Mouse (Mus musculus) c-Kit-positive CD71-positive TER-119-positive erythroid progenitor cells, embryonic 14.5 days (primary cell): ENCODE results near the gene Togaram2.

Source experiments
- DNase-seq: peaks from one replicate; pipeline ENCODE4 v3.0.0-alpha.2; 2013; ENCODE audit warnings: low spot score

The Togaram2 gene

GRCm38 (mm10) chr17:71682379-71682778 lies 9.3 kb downstream of the Togaram2 start:
- no peak for DNase-seq

DNA sequence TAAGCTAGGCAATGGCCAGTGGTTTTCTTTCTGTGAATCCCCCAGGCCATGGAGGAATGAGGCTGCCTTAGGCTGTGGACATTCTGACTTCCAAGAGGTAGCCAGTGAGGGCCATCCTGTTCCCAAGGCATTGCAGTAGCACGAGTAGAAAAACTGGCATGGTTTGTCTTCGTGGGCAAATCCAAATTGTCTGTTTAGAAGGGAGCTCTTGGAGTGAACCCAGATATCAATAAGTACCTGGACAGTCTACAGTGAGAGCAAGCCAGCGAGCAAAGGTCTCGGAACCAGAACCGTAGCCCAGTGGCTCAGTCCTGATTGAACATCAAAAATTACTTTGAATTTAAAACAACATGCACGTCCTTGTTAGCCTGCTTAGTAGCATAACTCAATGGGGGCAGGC lies 10.2 kb downstream of the Togaram2 start:
- no peak for DNase-seq

DNA sequence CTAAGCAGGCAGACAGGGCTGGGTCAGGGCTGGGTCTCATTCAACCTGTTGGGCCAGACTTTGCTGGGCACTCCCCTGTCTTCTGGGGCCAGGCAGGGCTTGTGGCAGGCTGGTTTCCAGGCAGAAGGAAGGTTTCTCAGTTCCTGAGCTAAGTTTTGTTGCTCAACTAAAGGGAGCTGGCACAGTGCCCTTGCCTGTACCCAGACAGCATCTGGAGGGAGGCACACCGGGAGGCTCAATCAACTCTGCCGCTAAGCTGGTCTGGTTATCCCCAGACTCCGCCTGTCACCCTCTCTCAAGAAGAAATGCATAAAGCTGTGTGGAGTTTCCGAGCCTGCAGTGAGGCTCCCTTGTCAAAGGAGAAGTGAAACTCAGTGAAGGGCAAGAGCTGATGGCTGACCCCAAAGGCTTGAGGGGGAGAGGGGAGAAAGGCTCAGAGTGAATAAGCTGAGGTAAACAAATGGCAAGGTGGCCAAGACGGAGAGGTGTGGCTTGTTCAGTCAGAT lies 11.1 kb downstream of the Togaram2 start:
- no peak for DNase-seq

DNA sequence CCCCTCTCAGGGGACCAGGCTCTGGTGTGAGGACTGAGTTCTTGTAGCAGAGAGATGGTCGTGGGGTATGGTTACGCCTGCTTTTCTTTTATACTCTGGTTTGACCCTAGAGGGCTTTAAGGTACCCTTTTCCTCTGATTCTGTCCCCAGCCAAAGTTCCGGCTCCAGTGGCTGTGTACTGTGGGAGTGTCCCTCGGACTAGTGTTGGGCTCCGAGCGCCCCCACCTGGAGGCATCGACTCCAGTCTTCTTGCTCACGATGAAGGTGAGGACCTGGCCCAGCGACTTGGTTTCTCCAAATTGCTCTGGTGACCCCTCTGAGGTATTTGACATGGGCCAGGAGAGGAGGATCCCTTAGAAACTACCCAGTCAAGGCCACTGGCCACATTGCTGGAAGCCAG lies 14.4 kb downstream of the Togaram2 start:
- no peak for DNase-seq

GRCm38 (mm10) chr17:71689903-71690302 lies 16.8 kb downstream of the Togaram2 start:
- no peak for DNase-seq

DNA sequence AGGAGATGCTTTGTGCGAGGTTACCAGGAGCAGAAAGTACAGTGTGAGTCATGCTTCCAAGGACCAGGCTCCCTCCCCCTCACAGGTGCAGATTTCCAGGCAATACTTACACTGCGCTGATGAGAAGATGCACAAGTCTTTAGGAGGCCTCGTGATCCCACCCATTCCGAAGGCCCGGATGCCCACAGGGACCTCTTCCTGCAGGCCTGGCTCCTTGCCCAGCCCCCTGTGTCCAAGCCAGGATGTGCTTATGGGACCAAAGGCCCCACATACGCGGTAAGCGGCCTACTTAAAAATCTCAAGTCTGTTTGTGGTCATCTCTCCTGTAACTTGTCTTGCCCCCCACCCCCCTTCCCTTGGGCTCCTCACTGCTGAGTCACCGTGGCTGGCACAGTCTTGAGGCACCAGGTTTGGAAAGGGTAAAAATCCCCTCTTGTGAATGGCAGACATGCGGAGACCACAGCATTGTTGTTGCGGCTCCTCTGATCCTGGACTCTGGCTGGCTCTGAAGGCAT lies 18.4 kb downstream of the Togaram2 start:
- no peak for DNase-seq

- DNase-seq = no peak
Measured at GRCm38 (mm10) chr17:71693313-71693712, 20.3 kb downstream of the Togaram2 start.

- DNase-seq = peak; percentile 11
Measured at GRCm38 (mm10) chr17:71693780-71694179, 20.7 kb downstream of the Togaram2 start.

DNA sequence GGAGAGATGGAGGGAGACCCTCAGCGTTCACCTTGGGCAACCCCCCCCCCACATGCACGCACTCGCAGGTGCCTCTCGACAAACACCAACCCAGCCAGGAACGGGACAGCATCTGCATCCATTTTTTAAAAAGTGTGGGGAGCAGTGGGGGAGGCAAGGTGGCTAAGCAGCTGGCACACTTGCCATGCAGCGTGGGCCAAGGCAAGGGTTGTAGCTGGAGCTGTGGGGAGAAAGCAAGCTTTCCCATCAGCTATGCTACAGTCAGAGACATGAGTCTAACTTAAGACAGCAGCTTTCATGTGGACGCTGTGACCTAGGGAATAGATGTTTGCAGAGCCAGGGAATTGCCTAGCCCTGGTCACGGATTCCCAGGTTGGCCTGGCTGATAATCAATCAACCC lies 22.1 kb downstream of the Togaram2 start:
- DNase-seq = no peak

GRCm38 (mm10) chr17:71695716-71696315 lies 22.8 kb downstream of the Togaram2 start:
- no peak for DNase-seq

- DNase-seq = no peak
Measured at GRCm38 (mm10) chr17:71696396-71696795, 23.3 kb downstream of the Togaram2 start.

DNA sequence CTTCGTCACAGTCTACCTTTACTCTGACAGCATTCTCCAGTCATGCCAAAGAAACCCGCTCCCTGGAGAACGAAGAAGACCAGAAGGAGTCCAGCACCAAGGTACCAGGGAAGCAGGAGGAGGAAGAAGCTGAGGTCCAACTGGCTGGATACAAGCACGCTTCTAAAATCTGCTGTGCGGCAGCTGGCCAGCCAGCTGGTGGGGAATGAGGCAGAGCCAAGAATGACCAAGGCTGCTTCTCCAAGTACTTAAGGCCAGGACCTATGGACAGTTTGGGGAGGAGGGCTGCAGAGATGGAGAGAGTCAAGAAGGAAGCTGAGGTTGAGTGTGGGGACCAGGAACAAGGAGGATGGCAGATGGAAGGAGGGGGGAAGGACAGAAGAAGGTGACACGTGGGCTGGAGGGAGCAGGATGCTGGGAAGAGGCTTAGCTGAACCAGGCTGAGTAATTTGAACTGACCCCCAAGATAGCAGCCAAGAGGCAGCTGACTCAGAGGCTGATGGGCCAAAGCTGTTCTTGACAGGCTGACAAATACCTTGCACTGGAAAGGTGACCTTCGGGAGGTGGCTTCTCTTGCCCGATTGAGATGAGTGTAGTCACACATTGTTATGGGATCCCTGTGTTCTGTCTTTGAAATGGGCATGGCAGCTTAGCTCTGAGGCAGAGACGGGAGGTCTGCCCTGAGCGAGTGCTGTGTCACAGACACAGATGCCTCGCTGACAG lies 25.0 kb downstream of the Togaram2 start:
- no peak for DNase-seq

- no peak for DNase-seq
Measured at GRCm38 (mm10) chr17:71698619-71698956, 25.5 kb downstream of the Togaram2 start.

GRCm38 (mm10) chr17:71705113-71705512 lies 32.1 kb downstream of the Togaram2 start:
- DNase-seq = no peak

DNA sequence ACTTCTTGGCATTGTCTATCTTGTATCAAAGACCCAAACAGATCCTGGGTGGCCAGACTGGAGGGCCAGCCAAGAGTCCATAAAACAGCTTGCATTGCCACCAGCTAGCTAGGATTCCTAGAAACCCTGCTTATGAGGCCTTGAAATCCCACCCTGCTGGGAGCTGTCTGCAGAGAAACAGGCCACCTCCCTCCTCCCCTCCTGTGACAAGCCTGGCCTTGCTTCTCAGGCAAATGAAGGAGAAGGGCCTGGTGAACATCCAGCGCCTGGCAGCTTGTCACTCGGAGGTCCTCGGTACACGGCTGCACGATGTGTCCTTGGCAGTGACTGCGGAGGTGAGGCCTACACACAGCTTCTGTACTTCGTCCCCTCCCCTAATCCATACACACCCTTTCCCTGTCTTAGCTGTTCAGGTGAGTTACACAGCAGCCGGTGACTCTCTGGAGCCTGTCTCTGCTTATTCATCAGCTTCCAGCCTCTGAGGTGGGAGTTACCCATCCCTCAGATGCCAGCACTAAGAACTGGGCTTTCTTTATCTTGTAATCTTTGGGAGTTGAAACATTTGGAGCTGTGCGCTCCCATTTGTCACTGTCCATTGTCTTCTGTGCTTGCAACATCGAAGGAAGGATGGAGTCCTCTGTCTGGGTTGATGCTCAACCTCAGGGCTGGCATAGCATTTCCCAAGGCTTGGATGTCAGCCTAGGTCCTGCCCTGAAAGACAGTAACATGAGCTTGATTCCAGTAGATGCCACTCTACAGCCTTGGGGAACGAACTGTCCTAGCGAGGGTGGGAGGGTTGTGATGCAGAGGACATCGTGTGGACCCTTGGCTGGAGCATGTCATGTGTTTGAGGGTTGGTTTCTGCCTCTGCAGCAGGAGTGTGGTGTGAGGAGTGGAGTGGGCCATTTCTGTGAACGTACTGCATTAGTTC lies 32.8 kb downstream of the Togaram2 start:
- no peak for DNase-seq

GRCm38 (mm10) chr17:71707715-71708114 lies 34.7 kb downstream of the Togaram2 start:
- no peak for DNase-seq

GRCm38 (mm10) chr17:71712279-71712678 lies 39.2 kb downstream of the Togaram2 start:
- DNase-seq = no peak

- DNase-seq = no peak
Measured at GRCm38 (mm10) chr17:71715034-71715433, 42.0 kb downstream of the Togaram2 start.

GRCm38 (mm10) chr17:71717881-71718625 lies 45.0 kb downstream of the Togaram2 start:
- DNase-seq = no peak

DNA sequence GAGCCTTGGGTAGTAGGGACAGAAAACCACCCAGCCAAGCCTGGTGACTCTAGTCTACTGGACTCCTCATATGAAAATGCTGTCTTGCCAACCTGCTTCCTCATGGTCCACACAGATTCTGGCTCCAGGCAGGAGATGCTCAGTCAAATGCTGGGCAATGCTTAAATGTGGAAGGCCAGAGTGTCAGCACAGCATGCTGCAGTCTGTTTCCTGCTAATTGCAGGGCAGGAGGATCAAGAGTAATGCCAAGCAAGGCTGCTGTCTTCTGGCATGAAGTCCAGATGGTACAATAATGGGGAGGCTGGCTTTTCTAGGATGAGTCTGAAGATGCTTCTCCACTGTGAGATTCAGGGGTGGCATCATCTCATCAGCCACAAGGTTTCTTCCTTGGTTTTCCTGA lies 47.4 kb downstream of the Togaram2 start:
- DNase-seq = no peak

DNA sequence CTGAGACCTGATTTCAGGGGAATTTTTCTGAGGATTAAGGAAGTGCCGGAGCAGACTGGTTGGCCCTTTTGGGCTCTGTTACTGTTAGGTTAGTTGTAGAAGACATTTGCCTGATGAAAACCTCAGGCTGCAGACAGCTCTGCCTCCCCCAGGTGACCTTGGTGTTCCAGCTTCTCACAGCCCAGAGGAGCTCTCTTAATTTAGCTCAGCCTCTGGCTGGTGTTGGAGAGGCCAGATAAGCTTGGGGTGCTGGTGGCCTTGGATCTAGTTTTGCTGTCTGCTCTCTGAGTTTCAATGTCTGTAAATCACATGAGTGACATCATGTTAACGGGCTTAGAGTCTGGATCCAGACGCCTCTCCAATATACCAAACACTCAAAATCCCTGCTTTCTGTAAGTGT lies 48.0 kb downstream of the Togaram2 start:
- DNase-seq = no peak

DNA sequence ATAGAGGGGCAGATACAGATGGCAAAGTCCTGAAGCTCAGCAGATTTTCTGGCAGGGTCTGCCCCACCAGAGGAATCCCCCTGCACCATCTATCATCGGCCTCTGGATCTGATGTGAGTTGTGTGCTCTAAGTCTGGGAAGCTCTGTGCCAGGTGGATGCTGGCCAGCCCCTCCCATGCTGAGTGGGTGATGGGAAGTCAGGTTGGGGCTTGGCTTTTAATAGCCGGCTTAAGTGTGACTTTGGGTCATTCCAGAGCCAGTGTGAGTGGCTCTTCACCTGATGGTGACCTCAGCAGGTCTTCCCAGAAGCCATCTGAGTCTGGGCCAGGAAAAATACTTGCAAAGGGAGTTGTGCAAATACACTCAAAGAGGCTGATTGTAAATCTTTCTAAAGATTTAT lies 57.6 kb downstream of the Togaram2 start:
- no peak for DNase-seq
